Mouse (Mus musculus) right cerebral cortex, adult 18-20 months (tissue): Measurements from ENCODE around the gene Stk39.
A peak's percentile ranks its signal among the peaks of the same experiment; 100 is the strongest.

Experiments
- DNase-seq: peaks from one replicate; pipeline ENCODE4 v3.0.0; 2022; ENCODE audit warnings: mixed read lengths

Gene Stk39

GRCm38 (mm10) chr2:68219823-68220222 lies 252.2 kb downstream of the Stk39 start:
- DNase-seq: no peak

- no peak for DNase-seq
These were observed 256.9 kb downstream of the Stk39 start for GRCm38 (mm10) chr2:68215176-68215575.

GRCm38 (mm10) chr2:68214400-68214799 lies 257.7 kb downstream of the Stk39 start:
- DNase-seq: no peak

GRCm38 (mm10) chr2:68211443-68211842 lies 260.6 kb downstream of the Stk39 start:
- no peak for DNase-seq

GRCm38 (mm10) chr2:68196245-68196644 lies 275.8 kb downstream of the Stk39 start:
- no peak for DNase-seq

- no peak for DNase-seq
These were observed 277.6 kb downstream of the Stk39 start for GRCm38 (mm10) chr2:68194444-68194843.

- DNase-seq: no peak
These were observed 278.6 kb downstream of the Stk39 start for GRCm38 (mm10) chr2:68193465-68193837.

- DNase-seq: no peak
These were observed 279.2 kb downstream of the Stk39 start for GRCm38 (mm10) chr2:68192605-68193464.

- no peak for DNase-seq
These were observed 295.6 kb downstream of the Stk39 start for GRCm38 (mm10) chr2:68176425-68176824.

- DNase-seq: no peak
These were observed 300.8 kb downstream of the Stk39 start for GRCm38 (mm10) chr2:68171306-68171705.

- DNase-seq: peak; percentile 23
These were observed 310.1 kb downstream of the Stk39 start for GRCm38 (mm10) chr2:68162012-68162411.

GRCm38 (mm10) chr2:68160566-68160965 lies 311.5 kb downstream of the Stk39 start:
- no peak for DNase-seq
